Mouse (Mus musculus): ENCODE data around the gene Rab3gap2. TPM values are rescaled to one million over a fixed set of nuclear protein-coding genes. Genes with fewer than 3 reads are reported as not detected.
A peak's percentile ranks its signal among the peaks of the same experiment; 100 is the strongest.

Rab3gap2 gene
- polyA plus RNA-seq, 1 experiment from 2014 or later: 19.3 TPM

DNA sequence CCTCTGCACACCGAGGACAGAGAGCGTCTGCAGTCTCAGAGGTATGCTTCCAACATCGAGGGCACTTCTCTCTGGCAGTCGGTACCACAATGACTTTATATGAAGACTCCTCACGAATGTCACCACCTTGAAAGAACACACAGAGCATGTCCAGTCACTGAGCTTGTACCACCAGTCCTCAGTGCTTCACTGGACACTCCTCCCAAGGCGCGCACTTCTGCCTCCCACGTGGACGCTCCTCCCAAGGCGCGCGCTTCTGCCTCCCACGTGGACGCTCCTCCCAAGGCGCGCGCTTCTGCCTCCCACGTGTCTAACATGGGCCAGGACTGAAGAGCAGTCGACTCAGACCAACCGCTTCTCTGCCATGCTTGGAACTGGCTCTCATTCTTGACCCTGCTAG is 83.1 kb downstream of the Rab3gap2 start:
- Histone ChIP-seq H3K27me3 (replicated peaks) (no peaks in the 10 kb centered on the region), H3K9ac (no peak overlapping the region), H3K4me1 (no peaks in the 10 kb centered on the region), H3K4me3 (no peak overlapping the region), H3K4me2 (no peak overlapping the region), H3K36me3 (peaks cover 92% of the 10 kb centered on the region), H3K9me3 (replicated peaks) (no peaks in the 10 kb centered on the region), H3K27ac (no peak overlapping the region)
- no peak for ATAC-seq
- 91% methylated on average over 20 of the region's 20 CpGs for WGBS (ENCODE audit: insufficient replicate concordance)

DNA sequence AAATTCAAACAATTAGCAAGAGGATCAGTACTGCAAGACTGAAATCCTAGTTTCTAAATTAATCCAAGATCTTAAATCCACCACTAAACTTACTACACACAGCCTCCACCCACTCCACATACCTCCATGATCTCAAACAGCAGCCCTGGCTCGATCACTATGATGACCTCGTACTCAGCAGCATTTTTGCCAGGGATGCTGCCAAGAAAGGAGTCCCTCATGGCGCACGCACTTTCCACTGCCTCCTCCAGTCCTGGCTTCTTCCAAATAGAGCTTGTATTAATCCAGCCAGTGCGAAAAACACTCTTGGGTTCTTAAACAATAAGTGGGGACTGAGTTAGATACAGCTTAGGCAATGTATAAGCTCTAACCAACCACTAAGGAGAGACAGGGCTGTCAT is 85.3 kb downstream of the Rab3gap2 start:
- Histone ChIP-seq H3K9ac (no peak overlapping the region), H3K4me1 (no peaks in the 10 kb centered on the region), H3K27me3 (replicated peaks) (no peaks in the 10 kb centered on the region), H3K9me3 (replicated peaks) (no peaks in the 10 kb centered on the region), H3K4me2 (no peak overlapping the region), H3K36me3 (peaks cover 93% of the 10 kb centered on the region), H3K4me3 (no peak overlapping the region), H3K27ac (no peak overlapping the region)
- 84% methylated on average over 5 of the region's 5 CpGs for WGBS (ENCODE audit: insufficient replicate concordance)
- no peak for ATAC-seq

DNA sequence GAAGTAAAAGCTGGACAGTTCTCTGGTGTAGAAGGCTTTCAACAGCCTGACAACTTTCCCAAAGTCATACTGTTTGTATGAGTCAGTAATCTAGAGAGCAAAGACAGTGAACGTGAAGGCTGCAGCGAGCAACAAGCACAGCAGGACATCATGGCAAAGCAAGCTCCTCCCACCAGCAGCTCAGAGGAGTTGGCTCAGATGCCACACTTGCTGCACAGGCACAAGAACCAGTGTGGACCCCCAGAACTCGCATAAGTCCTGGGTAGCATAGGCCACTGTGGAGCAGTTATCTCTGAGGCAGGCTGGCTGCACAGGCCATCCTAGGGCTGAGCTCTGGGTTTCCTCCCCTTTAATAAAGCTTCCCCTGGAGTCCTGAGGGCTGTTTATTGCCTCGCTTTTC is 87.4 kb downstream of the Rab3gap2 start:
- no peak overlapping the region for H3K27ac ChIP-seq
- peaks cover 94% of the 10 kb centered on the region for H3K36me3 ChIP-seq
- no peaks in the 10 kb centered on the region for H3K27me3 ChIP-seq (replicated peaks)
- no peak overlapping the region for H3K9ac ChIP-seq
- no peaks in the 10 kb centered on the region for H3K9me3 ChIP-seq (replicated peaks)
- no peak overlapping the region for H3K4me2 ChIP-seq
- 78% methylated on average over 4 of the region's 4 CpGs for WGBS (ENCODE audit: insufficient replicate concordance)
- ATAC-seq: no peak
- no peaks in the 10 kb centered on the region for H3K4me1 ChIP-seq
- no peak overlapping the region for H3K4me3 ChIP-seq

DNA sequence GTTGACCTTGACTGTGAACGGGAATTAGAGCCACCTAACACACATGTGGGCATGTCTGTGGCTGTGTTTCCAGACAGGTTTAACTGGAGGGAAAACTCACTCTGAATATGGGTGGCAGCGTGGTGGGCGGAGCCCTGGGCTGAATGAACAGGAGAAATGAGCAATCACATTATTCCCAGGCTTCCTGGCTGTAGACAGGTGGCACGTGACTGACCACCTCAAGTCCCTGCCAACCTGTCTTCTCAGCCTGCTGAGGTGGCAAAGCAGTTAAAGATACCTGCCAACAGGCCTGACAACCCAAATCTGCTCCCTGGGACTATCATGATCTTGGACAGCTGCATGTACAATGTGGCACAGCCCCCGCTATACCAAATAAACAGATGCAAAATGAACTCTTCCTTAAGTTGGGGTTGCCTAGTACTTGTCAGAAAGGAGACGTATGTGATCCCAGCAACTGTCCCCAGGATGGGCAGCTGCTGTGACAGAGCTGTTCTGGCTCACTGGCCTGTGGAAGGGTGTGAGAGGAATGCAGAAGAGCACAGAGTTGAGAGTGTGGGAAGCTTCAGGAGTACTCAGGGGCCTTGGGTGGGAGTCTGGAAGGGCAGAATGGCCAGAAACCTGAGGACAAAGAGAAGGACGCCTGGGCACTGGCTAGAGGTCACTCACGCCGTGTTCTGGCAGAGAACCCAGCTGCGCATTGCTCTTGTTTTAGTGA is 88.9 kb downstream of the Rab3gap2 start:
- Histone ChIP-seq H3K9me3 (replicated peaks) (no peaks in the 10 kb centered on the region), H3K4me3 (no peak overlapping the region), H3K9ac (no peak overlapping the region), H3K27me3 (replicated peaks) (no peaks in the 10 kb centered on the region), H3K4me1 (no peaks in the 10 kb centered on the region), H3K27ac (no peak overlapping the region), H3K36me3 (peaks cover 94% of the 10 kb centered on the region), H3K4me2 (no peak overlapping the region)
- no peak for ATAC-seq
- 86% methylated on average over 10 of the region's 10 CpGs for WGBS (ENCODE audit: insufficient replicate concordance)

DNA sequence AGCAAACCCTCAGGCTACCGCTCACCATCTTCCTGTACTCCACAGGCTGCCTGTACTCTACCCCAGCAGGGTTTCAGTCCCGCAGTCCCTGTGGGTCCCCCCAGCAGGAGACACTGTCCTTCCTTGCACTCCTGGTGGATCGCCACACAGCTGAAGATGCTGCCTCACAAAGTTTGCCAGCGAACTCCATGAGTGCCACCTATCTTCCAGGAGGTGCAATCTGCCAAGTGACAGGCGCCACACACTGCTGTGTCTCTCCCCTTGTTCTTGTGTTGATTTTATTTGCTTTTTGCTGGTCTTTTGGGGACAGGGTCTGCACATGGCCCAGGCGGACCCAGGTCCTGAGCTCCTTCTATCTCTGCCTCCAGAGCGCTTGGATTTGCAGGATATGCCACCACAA is 92.9 kb downstream of the Rab3gap2 start:
- Histone ChIP-seq H3K9ac (no peak overlapping the region), H3K4me2 (no peak overlapping the region), H3K36me3 (peaks cover 82% of the 10 kb centered on the region), H3K4me3 (no peak overlapping the region), H3K27me3 (replicated peaks) (no peaks in the 10 kb centered on the region), H3K9me3 (replicated peaks) (no peaks in the 10 kb centered on the region), H3K27ac (no peak overlapping the region), H3K4me1 (no peaks in the 10 kb centered on the region)
- ATAC-seq: no peak
- WGBS (ENCODE audit: insufficient replicate concordance): 86% methylated on average over 7 of the region's 7 CpGs

DNA sequence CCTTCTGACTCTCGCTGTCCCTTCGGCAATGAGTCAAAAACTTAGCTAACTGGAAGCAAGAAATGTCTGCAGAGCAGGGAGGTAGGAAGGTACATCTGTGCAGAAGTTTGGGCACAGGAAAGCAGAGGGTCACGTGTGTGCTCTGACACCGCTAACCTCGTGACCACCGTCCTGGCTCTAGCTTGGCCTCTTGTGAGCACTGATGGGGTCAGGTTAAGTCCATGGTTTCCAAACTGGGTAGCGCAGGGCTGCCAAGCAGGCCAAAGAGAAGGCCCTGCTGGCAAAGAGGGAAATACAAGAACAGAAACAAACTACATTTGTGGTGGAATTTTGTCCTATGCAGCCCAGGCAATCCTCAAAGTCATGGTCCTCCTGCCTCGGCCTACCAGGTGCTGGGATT is 94.6 kb downstream of the Rab3gap2 start:
- peaks cover 80% of the 10 kb centered on the region for H3K36me3 ChIP-seq
- no peak for ATAC-seq
- H3K4me2 ChIP-seq: no peak overlapping the region
- H3K27ac ChIP-seq: no peak overlapping the region
- no peak overlapping the region for H3K9ac ChIP-seq
- 84% methylated on average over 8 of the region's 8 CpGs for WGBS (ENCODE audit: insufficient replicate concordance)
- no peaks in the 10 kb centered on the region for H3K4me1 ChIP-seq
- no peaks in the 10 kb centered on the region for H3K9me3 ChIP-seq (replicated peaks)
- H3K4me3 ChIP-seq: no peak overlapping the region
- H3K27me3 ChIP-seq (replicated peaks): no peaks in the 10 kb centered on the region

DNA sequence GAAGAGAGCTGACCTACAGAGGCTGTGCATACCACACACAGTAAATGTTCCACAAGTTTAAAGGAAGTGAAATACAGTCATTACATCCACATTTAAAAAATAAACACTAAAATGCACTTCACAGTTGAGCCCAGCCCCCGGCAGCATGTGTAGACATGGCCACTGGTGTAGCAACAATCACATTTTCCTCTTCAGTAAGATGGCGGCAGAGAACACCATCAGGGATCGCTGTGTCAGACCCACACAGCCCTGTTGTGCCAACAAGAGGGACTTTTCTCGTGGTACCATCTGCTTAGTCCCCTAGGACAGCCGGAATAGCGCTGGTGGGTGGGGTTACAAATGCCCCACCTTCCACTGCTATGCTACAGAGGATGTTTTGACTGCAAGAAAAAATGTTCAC is 98.9 kb downstream of the Rab3gap2 start:
- no peak overlapping the region for H3K4me3 ChIP-seq
- ATAC-seq: no peak
- no peak overlapping the region for H3K4me2 ChIP-seq
- no peaks in the 10 kb centered on the region for H3K4me1 ChIP-seq
- H3K27me3 ChIP-seq (replicated peaks): no peaks in the 10 kb centered on the region
- H3K36me3 ChIP-seq: peaks cover 58% of the 10 kb centered on the region
- H3K9me3 ChIP-seq (replicated peaks): no peaks in the 10 kb centered on the region
- WGBS (ENCODE audit: insufficient replicate concordance): 91% methylated on average over 6 of the region's 6 CpGs
- H3K27ac ChIP-seq: no peak overlapping the region
- no peak overlapping the region for H3K9ac ChIP-seq

DNA sequence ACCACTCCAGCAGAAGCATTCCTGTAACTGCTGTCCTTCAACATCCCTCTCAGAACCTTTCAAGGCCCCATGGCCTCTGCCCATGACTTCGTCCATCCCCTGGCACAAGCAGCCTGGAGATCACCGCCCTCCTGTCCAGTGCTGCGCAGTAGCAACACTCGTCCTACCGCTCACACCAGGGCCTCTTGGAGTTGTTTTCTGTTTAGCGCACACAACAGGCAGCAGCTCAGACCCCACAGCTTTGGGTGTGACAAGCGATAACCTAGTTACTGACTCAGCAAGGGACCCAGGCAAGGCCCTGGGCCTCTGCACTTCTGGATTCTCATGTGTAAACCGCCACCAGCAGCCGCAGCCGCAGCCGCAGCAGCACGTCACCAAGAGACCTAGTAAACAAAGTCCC is 102.9 kb downstream of the Rab3gap2 start:
- no peak overlapping the region for H3K4me3 ChIP-seq
- no peaks in the 10 kb centered on the region for H3K27me3 ChIP-seq (replicated peaks)
- 0 out of 2 replicates have a peak, but pooled peaks cover 4% of the 10 kb centered on the region for H3K4me1 ChIP-seq
- no peaks in the 10 kb centered on the region for H3K9me3 ChIP-seq (replicated peaks)
- ATAC-seq: no peak
- H3K4me2 ChIP-seq: no peak overlapping the region
- 95% methylated on average over 12 of the region's 12 CpGs for WGBS (ENCODE audit: insufficient replicate concordance)
- H3K27ac ChIP-seq: no peak overlapping the region
- H3K9ac ChIP-seq: no peak overlapping the region
- peaks cover 55% of the 10 kb centered on the region for H3K36me3 ChIP-seq

DNA sequence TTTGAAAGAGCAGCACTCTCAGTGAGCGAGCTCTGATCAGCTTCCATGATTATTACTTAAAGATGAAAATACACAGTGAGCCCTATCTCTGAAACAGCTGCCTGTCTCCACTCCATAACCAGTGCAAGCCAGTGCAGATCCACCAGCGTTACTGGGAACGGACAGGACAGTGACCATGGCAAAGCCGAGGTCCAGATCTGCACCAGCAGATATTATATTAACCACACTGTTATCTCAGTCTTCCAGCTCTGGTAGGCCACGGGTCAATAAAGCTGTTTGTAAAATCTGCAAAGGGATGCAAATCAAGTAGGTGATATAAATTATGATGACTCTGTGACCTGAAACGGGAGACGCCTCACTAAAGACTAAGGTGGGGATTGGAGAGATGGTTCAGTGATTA is 103.7 kb downstream of the Rab3gap2 start:
- no peaks in the 10 kb centered on the region for H3K9me3 ChIP-seq (replicated peaks)
- H3K9ac ChIP-seq: no peak overlapping the region
- 68% methylated on average over 7 of the region's 7 CpGs for WGBS (ENCODE audit: insufficient replicate concordance)
- peaks cover 56% of the 10 kb centered on the region for H3K36me3 ChIP-seq
- no peak overlapping the region for H3K4me3 ChIP-seq
- H3K4me2 ChIP-seq: no peak overlapping the region
- H3K27me3 ChIP-seq (replicated peaks): no peaks in the 10 kb centered on the region
- ATAC-seq: no peak
- no peak overlapping the region for H3K27ac ChIP-seq
- 0 out of 2 replicates have a peak, but pooled peaks cover 4% of the 10 kb centered on the region for H3K4me1 ChIP-seq

DNA sequence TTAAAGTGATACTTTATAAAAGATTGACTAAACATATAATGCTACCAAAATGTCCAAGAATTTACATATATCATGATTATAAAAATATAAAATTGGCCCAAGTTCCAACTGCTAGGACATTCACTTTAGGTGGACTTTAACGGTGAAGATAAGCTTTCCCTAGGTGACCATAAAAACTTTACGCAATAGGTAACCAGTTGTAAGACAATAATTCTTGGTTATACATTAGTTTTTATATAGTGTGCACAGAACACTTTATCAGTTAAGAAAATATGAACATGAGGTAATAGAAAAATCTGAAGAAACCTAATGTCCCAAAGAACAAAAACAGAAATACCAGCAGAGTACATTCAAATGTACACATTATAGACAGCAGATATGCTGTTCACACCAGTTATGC is 104.4 kb downstream of the Rab3gap2 start:
- Histone ChIP-seq H3K4me2 (no peak overlapping the region), H3K9me3 (replicated peaks) (no peaks in the 10 kb centered on the region), H3K27me3 (replicated peaks) (no peaks in the 10 kb centered on the region), H3K4me1 (0 out of 2 replicates have a peak, but pooled peaks cover 4% of the 10 kb centered on the region), H3K4me3 (no peak overlapping the region), H3K36me3 (peaks cover 55% of the 10 kb centered on the region), H3K9ac (no peak overlapping the region), H3K27ac (no peak overlapping the region)
- ATAC-seq: no peak
- 90% methylated on average over 2 of the region's 2 CpGs for WGBS (ENCODE audit: insufficient replicate concordance)

DNA sequence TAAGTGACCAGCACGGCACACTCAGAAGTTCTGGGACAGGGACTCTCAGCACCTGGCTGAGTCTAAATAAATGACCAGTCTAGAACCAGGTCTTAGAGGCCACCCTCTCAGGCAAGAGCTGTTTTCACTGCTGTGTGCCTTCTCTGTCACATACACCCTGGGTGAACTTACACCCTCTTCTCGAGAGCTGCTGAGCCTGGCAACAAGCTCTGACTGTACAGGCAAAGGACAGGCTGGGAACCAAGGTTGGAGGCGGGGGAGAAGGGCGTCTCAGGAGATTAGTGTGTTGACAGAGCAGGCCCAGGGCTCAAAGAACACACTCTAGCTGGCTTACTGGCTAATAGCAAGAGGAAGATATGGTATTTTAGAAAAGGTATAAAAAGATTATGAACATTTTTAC is 105.0 kb downstream of the Rab3gap2 start:
- WGBS (ENCODE audit: insufficient replicate concordance): 74% methylated on average over 4 of the region's 4 CpGs
- Histone ChIP-seq H3K27me3 (replicated peaks) (no peaks in the 10 kb centered on the region), H3K27ac (no peak overlapping the region), H3K4me2 (no peak overlapping the region), H3K9ac (no peak overlapping the region), H3K9me3 (replicated peaks) (no peaks in the 10 kb centered on the region), H3K4me3 (no peak overlapping the region), H3K36me3 (peaks cover 58% of the 10 kb centered on the region), H3K4me1 (0 out of 2 replicates have a peak, but pooled peaks cover 4% of the 10 kb centered on the region)
- no peak for ATAC-seq

DNA sequence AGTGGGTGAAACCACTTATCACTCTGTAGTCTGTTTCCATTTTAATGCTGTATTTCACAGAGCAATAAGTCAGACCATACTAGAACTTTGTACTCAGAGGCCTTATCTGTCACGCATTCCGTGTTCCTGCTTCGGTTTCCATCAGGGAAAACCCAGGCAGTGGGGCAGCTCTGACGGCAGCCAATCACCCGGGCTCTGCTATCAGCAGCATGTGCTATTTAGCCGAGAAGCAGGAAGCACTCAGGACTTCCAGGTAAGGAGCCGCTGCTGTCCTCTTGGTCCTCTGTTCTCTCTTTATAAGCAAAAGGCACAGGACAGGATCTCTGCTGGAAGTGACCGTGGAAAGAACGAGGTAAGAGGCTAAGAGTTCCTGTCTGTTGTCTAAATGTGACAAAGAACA is 108.0 kb downstream of the Rab3gap2 start:
- Histone ChIP-seq H3K36me3 (peaks cover 79% of the 10 kb centered on the region), H3K4me1 (0 out of 2 replicates have a peak, but pooled peaks cover 4% of the 10 kb centered on the region), H3K4me3 (no peak overlapping the region), H3K27me3 (replicated peaks) (no peaks in the 10 kb centered on the region), H3K4me2 (no peak overlapping the region), H3K9me3 (replicated peaks) (no peaks in the 10 kb centered on the region), H3K9ac (no peak overlapping the region), H3K27ac (peak overlapping the region; percentile 6; the same call in 1 of the 2 replicates)
- 82% methylated on average over 9 of the region's 9 CpGs for WGBS (ENCODE audit: insufficient replicate concordance)
- no peak for ATAC-seq

DNA sequence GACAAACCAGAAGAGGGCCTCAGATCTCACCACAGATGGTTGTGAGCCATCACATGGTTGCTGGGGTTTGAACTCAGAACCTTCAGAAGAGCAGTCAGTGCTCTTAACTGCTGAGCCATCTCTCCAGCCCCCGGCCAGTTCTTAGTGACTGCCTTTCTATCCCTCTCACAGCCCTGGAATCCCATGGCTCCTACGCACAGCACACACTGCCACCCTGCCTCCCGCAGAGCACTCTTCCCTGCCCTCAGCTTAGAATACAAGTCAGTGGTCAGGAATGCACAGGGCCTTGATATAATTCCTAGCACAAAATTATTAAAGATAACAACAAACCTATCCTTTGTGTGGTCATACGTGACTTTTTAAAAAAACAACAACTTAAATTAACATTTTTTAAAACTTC is 110.6 kb downstream of the Rab3gap2 start:
- H3K4me1 ChIP-seq: no peaks in the 10 kb centered on the region
- H3K27me3 ChIP-seq (replicated peaks): no peaks in the 10 kb centered on the region
- no peak overlapping the region for H3K4me2 ChIP-seq
- no peaks in the 10 kb centered on the region for H3K9me3 ChIP-seq (replicated peaks)
- no peak overlapping the region for H3K27ac ChIP-seq
- H3K9ac ChIP-seq: no peak overlapping the region
- WGBS (ENCODE audit: insufficient replicate concordance): 80% methylated on average over 4 of the region's 4 CpGs
- no peak overlapping the region for H3K4me3 ChIP-seq
- no peak for ATAC-seq
- peaks cover 81% of the 10 kb centered on the region for H3K36me3 ChIP-seq
